Mouse (Mus musculus): ENCODE measurements around the gene Lmo4.

Gene Lmo4

DNA sequence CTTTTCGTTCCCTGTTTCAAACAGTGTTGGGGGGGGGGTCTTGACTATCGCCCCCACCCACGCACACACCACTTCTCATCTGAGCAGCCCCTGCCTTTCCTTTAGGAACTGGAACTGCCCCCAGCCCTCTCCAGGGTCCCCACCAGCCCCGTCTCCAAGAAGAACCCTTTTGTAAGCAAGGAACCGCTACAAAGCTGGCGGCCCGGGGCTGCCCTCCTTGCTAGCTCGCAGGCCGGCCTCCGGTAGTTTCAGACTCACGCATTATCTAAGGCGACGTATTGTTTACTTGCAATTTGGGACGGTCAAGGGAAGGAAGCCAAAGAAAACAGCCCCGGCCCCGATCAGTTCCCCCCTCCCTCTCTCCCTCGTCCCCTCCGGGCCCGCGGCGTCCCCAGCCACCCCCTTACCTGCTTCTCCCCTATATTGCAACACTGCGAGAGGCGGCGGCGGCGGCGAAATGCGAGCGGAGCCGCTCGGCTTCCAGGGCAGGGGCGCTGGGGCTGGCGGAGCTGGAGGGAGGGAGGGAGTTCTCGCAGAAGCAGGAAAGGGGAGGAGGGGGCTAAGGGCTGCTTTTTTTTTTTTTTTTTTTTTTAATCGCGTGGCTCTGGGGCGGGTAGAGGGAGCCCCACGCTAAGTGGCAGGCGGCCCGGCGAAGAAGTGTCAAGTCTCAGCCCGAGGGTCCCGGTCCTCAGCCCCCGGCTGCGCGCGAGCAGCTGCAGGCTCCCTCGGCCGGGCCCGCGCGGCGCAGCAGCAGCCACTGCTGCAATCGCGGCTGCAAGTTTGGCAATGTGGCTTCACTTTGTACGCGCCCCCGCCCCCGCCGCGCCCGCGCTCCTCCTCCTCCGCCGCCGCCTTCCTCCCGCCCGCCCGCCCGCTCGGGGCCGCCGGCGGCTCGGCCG, at the start of gene Lmo4:
Gene Lmo4, minus strand, starts transcription at position 808 of the 899 bp plus-strand sequence.
- peak; percentile 80 to 86 for DNase-seq (ENCODE audit: low spot score in 2 of 2)

DNA sequence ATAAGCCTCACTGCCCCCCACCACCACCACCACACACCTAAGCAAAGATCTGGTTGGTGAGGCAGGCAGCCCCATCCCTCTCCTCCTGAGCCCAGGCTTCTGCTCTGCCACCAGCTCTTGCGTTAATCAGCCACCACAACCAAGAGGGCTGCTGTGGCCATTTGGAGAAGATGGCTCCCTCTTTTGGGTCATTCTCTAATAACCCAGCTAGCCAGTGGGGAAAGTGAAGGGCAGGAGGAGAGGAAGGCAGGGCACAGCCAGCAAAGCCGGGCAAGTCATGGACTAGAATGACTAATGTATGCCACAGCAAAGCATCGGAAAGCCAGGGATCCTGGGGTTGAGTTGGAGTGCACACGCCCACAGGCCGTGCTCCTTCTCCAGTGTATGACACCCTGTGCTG, 49.3 kb upstream of the Lmo4 start:
- DNase-seq (ENCODE audit: low spot score in 2 of 2), result no peak

DNA sequence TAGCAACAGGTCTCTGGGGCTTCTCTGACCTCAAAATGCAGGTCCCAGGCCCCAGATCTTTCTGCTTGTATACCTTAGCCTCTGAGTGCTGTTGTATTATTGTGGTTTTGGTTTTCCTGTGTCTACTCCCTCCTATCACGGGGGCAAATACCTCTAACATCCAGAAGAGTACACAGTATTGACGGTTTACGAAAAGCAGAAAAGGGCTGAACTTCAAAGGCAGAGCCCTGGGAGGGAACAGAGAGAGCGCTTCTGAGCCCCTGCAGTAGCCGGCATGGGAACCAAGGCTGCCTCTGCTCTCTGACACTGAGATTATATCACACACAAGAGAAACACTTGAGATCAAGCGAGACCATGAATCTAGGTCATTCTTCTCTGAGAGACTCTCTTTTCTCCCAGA, 48.0 kb upstream of the Lmo4 start:
- no peak for DNase-seq (ENCODE audit: low spot score in 2 of 2)

DNA sequence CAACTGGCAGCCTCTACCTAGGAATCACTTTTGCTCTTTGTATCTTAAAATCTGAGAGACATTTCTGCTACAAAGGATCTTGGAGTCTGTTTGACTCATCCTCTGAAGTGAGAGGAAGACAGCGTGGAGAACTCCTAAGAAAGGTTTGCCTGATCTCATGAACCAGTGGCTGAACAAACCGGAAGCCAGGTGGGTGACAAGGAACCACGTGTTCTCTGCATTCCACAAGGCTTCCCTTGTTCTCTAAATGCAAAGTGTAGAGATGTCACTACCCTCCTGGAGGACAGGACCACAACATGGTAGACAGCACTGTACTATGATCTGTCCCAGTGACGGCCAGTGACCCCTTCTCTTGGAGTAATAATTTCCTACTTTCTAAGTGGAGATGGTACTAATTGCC, 47.1 kb upstream of the Lmo4 start:
- DNase-seq (ENCODE audit: low spot score in 2 of 2), result no peak

DNA sequence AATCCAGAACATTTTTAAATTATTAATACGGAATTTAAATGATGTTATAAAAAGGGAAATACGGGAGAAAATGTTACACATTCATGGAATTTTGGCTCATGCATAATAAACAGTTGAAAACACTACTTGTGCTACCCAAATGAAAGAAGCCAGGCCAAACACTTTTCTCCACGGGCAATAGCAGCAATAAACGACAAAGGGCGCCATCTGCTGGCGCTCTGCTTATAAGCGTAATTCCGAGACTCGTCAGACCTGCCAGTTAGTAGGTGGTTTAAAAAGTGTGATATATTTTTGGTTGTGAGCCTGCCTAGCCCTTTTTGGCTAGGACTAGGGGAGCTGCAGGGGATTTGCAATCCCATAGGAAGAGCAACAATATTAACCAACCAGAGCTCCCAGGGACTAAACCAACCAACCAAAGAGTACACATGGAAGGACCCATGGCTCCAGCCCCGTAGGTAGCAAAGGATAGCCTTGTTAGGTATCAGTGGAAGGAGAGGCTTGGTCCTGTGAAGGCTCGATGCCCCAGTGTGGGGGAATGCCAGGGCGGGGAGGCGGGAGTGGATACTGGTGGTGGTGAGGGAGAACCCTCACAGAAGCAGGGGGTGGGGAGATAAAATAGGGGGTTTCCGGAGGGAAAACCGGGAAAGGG, 37.1 kb upstream of the Lmo4 start:
- DNase-seq (ENCODE audit: low spot score in 2 of 2), result peak; percentile 60 to 65

DNA sequence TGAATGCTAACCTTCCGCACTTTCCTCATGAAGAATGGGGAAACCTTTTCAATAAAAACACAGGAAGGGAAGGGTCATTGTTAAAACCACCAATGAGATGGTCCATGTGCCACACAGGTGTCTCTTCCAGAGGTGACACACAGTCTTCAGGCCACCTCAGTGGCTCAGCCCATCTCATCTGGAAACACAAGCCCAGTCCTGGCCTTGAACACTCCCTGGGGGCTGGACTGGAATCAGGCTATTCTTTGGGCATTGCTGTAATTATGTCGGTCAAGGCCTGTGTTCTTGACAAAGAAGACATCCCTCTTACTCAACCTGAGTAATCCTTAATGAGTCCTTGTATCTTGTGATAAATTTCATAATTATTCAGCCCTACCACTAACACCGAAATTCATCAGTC, 36.1 kb upstream of the Lmo4 start:
- DNase-seq (ENCODE audit: low spot score in 2 of 2), result no peak

DNA sequence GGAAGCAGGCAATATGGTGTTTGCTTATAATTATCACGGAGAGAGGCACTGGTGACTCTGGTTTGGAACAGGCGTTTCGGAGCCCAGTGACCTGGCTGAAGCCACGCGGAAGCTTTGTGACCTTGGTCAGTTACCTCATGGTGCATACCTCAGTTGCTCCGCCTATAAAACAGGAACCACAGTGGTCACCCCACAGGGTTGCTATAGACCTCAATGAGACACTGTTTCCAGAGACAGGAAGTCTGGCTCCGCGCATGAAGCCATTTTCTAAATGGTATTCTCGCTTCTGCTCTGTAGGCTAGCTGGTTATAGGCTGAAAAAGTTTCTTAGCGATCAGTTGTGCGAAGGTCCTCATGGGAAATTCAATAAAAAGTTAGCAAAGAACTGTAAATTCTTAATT, 33.5 kb upstream of the Lmo4 start:
- DNase-seq (ENCODE audit: low spot score in 2 of 2), result no peak

DNA sequence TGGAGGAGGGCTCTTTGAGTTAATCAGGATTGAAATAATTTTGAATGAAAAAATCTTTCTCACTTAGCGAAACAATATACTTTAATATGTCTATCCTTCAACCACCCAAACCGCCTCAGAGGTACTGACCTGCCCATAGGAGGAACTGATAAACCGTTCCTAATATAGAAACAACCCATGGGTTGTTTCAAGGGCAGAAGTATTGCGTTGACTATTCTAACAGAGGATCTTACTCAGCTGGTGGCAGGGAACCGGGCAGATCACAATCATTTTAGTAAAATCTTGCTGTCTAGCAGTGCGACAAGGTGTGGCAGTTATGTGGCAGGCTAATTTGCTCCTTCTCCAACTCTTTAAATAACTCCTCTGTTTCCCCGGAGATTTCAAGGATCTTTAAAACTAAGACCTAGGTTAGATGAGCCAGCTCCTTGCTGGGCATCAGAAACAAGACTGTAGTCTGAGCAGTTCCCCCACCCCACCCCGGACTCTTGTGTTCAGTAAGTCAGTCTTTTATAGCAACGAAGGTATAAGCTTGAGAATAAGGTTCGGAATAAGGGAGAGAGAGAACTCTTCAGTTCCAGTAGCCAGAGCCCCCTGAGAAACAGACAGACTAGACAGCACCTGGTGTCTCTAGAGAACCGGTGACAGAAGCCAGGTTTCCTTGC, 27.5 kb upstream of the Lmo4 start:
- DNase-seq (ENCODE audit: low spot score in 2 of 2), result no peak

DNA sequence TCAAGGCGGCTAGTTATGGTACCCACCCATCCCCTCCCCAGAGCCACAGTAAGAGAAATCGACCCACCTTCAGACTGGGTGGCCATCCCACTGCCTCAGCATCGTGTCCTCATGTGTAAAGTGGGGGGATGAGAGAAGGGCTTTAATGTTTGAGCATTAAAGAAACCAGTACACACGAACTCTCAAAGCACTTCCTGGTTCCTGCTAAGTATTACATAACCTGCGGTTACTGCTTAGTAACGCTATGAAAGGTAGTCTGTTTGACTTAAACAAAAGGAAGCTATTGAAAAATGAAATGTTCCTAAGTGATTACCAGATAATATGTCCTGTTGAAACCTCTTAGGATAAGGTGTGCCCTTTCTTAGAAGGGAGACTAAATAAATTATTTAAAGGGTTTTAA, 26.9 kb upstream of the Lmo4 start:
- DNase-seq (ENCODE audit: low spot score in 2 of 2), result no peak

DNA sequence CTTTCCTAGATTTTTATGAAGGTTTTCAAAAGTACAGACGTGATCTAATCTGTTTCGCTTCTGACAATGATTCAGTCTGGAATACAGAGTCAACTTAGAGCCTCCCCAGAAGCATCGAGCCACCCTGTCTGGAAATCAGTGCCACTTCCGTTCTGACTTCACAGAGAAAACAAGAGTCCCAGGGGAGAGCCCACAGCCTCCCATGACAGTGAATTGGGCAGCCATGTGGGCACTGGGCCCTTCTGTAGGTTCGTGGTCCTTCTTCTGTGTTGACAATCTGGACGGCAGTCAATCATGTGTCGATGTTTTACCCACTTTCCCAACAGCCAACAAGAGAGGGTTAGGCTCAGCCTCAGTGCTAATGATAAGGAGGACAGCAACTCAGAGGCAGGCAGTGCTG, 26.4 kb upstream of the Lmo4 start:
- DNase-seq (ENCODE audit: low spot score in 2 of 2), result no peak

DNA sequence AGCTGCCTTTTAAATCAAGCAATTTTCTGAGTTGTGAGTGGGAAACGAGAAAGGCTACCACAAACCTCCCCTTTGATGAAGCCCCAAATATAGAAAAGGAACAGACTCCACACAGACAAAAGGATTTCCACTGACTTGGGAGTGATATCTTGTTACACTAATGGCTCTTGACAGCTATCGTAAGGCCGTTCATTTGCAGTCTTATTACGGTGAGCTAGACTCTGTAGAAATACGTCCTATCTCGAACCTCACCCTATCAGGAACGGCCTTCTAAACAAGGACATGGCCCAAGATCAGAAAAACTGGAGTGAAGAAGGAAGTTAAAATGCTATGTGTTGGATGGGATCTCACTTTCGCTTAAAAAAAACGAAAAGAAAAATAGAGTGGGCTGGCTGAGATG, 25.0 kb upstream of the Lmo4 start:
- DNase-seq (ENCODE audit: low spot score in 2 of 2), result no peak

DNA sequence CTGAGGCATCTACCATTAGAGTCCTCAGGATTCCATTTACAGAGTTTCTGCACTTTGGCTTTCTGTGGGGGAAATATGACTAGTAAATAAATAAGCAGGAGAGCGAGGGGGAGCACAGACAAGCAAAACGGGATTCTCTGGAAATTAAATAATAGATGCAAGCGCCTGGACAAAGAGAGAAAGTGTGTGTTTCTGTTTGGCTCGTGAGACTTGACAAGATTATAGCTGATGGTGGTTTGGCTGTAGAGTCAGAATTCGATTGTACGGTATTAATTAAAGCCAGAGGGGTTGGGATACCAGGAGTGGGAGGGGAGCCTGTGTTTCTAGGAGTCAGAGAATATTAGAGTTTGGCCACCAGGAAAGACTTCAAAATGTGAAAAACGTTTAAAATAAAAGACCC, 24.3 kb upstream of the Lmo4 start:
- no peak for DNase-seq (ENCODE audit: low spot score in 2 of 2)

DNA sequence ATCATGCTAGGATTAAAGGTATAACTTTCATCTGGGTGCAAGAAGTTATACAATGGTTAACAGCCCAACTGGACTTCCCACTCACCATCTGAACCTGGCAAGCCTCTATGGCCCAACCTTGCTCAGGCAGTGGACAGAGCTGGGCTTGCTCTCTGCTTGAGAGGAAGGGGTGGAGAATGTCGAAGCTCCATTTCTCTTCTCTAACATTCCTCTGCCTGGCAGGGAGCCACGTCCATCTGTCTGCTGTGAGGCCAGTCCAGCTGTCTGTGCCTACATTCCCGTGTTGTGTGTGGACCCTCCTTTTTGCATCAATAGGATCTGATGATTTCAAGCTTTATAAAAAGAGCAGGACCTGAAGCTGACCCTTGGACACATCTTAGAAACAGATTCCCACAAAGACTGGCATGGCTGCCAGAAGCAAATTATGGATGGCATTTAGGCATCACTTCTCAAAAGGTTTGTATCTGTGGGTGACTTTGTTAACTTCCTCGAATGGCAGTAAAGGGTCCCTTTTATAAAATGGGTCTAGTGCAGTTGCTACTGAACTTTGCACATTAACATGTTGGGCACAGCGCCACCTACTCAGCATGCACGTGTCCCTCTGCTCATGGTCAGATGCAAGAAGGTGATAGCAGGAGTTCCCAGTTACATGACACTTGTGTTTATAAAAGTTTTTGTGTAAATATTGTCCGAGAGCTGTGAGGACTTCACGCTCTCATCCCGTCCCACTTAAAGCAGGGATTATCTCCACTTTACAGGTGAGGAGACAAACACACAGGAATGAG, 20.6 kb upstream of the Lmo4 start:
- no peak for DNase-seq (ENCODE audit: low spot score in 2 of 2)

DNA sequence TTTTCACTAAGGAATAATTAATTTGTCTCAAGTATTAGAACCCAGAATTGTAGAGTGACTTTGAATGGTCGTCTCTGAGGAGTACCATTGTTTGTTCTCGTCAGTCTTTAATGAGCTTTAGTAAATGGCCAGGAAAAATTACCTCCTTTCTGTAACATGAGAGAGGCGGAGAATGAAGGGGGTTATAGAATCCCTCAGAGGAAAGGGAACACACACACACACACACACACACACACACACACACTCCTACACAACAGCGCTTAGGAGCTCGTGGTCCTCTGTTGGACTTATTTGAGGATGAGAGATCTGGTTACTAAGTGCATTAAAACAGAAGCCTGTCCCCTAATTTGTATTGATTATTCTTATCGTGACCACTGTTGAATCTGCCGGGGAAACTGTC, 19.6 kb upstream of the Lmo4 start:
- DNase-seq (ENCODE audit: low spot score in 2 of 2), result no peak

DNA sequence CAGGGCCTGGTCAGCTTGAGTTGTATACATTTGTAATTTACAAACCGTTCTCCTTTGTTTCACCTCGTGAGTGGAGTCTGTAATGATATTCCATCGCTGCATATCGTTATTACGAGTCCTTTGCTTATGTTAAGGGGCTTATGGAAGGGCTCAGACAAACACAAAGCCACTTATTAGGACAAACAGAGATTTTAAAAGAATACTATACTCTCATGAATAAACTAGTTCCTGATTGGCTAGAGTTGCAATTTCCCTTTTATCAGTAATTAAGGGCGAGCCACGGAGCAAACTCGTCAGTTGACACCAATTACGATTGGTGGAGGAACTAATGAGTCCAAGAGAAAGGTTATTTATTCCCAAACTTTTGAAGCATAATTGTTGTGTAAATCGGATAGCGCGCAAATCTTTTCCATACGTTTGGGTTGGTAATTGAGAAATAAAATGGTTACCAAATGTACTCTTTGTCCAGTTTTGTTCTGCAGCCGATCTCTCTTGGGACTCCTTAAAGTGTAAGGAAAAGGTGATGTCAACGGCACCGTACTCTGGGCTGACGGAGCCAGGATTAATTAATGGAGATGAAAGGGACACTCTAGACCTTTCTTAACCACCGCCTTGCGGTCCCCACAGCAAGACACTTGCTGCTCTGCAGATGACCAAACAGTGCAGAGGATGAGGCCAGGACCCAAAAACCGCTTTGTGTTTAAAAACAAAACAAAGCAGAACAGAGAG, 18.5 kb upstream of the Lmo4 start:
- no peak for DNase-seq (ENCODE audit: low spot score in 2 of 2)

DNA sequence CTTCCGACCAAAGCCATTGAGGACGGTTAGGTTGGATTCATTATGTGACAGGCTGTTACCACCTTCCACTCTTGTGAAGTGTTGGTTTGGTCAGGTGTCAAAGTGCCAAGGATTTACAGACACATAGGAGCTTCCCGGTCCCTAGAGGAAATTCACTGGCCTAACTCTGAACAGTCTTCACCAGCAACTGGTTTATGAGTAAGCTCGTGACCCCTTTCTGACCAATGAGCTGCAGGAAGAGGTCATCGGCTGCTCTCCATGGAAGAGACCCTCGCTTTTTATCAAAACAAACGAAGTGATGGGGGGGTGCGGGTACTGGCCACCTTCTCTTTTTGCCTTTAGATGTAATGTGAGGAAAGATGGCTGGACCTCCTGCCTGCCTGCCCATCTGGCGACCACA, 17.4 kb upstream of the Lmo4 start:
- no peak for DNase-seq (ENCODE audit: low spot score in 2 of 2)

DNA sequence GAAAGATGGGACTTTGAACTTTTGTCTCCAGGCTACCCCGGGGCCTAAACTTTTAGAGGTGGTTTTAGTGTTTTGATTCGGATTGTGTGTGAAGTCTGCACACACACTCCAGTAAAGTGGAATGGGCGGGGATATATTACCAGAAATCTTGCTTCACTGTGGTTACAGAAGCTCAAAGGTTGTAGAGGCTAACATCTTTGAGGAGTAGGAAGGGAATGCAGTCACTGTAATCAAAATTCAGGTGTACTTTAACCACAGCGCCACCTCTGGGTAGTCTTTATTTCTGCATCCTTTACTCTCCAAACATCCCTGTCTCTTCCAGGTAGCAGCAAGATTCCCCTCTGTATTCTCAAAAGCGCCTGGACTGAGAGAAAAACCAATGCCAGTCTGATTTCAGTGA, 2.5 kb upstream of the Lmo4 start:
- DNase-seq (ENCODE audit: low spot score in 2 of 2), result peak; percentile 46 to 62

DNA sequence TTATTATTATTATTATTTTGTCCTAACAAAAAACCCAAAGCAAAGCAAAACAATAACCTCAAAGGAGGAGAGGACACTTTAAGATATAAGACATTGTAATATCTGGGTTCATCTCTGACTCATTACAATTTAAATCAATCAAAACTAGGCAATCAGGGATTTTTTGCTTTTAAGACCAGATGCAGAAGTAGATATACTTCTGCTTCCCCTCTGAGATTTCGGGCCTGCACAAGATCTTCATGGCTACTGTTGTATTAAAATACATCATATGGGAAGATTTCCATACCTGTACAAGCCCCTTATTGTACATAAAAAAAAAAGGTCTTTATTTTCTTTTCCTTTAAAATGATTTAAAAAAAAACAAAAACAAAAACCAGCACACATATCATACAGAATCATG, 1.9 kb upstream of the Lmo4 start:
- DNase-seq (ENCODE audit: low spot score in 2 of 2), result no peak

DNA sequence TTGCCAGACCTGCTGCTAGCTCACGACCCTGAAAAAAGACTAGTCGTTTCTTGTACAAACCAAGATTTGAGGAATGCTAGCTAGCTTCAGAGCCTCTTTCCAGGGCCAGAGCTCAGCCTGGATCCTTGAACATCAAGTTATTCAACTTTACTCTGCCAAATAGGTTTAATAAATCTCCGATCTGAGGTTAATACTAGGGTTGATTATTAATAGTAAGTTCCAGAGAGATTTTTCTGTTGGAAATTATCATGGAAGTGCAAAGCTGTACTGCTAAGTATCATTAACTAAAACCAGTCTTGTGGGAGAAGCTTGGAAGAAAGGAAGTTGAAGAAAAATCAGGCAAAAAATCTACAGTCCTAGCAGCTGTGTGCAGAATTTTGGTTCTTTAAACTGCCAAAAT, 1.2 kb upstream of the Lmo4 start:
- no peak for DNase-seq (ENCODE audit: low spot score in 2 of 2)

DNA sequence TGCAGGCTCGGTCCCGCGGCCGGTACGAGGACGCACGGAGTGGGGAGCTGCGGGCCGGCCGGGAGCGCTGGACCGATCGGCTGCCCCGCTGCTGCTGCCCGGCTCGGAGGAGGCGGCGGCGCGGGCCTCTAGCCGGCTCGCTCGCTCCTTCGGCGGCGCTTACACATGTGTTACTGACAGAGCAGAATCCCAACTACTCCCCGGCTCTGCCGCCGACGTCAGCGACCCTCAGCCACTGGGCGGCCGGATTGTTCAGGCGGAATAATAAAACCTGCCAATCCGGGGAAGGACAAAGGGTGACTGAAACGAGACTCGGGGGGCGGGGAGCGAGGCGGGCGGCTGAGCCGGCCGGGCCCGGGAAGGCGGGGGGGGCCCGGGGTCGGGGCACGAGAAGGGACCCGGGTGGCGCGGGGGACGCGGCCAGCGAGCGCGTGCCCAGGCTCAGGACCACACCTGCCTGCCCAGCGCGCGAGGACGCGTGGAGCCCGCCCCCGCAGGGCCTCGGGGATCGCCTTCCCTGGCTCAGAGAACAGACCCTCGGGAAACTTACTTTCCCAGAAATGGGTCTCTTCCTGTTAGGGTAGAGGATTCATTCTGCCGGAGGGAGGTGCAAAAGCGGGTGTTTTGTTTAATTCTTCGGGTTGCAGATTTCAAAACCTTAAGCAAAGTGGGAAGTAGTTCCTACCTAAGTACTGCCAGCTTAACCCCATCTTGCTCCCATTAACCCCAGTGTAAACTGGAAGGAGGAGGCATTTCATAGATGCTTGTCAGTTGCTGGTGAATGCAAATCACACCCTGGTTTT, 532 bp upstream of the Lmo4 start:
- DNase-seq (ENCODE audit: low spot score in 2 of 2), result peak; percentile 89 to 96

DNA sequence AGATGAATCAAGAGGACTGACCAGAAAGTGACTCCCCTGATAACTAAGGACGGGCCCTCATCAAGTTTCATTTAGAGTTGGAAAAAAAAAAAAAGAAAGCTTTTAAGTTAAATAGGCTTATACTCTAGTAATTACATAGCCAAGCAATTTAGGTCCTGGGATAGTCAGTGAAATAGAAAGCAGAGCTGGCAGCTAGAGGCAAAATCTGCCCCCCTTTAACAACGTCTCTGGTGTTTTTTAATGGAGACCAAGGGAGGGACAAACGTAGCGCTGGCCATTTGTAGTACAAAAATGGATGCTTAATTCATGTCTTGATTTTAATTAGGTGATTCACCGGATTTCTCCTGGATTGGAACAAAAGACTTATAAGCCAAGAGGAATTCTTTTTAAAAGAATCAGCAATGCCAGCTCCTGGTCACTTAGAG, 1.0 kb downstream of the Lmo4 start:
- no peak for DNase-seq (ENCODE audit: low spot score in 2 of 2)
